Mouse (Mus musculus): ENCODE results near the gene Lag3.
A peak's percentile ranks its signal among the peaks of the same experiment; 100 is the strongest.

Gene Lag3

GRCm38 (mm10) chr6:124919695-124920317 lies 8.3 kb upstream of the Lag3 start, which contains the start of gene Ptms:
TSS of gene Ptms (minus strand) at chr6:124920103.
- DNase-seq, result peak; percentile 95 to 99

- DNase-seq, result no peak
These were observed 7.6 kb upstream of the Lag3 start for GRCm38 (mm10) chr6:124918890-124919627.

- no peak for DNase-seq
These were observed 6.8 kb upstream of the Lag3 start for GRCm38 (mm10) chr6:124918331-124918690.

GRCm38 (mm10) chr6:124917518-124918330 lies 6.2 kb upstream of the Lag3 start:
- DNase-seq, result peak; percentile 92 to 96

GRCm38 (mm10) chr6:124916695-124917517 lies 5.4 kb upstream of the Lag3 start:
- peak; percentile 85 to 90 for DNase-seq

GRCm38 (mm10) chr6:124915942-124916694 lies 4.6 kb upstream of the Lag3 start:
- DNase-seq, result peak; percentile 75 to 83

- DNase-seq, result peak; percentile 65 to 67
These were observed 3.8 kb upstream of the Lag3 start for GRCm38 (mm10) chr6:124915160-124915941.

- DNase-seq, result no peak
These were observed 3.0 kb upstream of the Lag3 start for GRCm38 (mm10) chr6:124914511-124914910.

- peak; percentile 71 for DNase-seq
These were observed 2.3 kb upstream of the Lag3 start for GRCm38 (mm10) chr6:124913721-124914285.

GRCm38 (mm10) chr6:124913214-124913613 lies 1.7 kb upstream of the Lag3 start:
- DNase-seq, result no peak

GRCm38 (mm10) chr6:124910032-124910431 lies 1.5 kb downstream of the Lag3 start:
- DNase-seq, result no peak

- DNase-seq, result no peak
These were observed 3.7 kb downstream of the Lag3 start for GRCm38 (mm10) chr6:124907767-124908166.

GRCm38 (mm10) chr6:124904991-124905860 lies 6.3 kb downstream of the Lag3 start:
- DNase-seq, result no peak

- peak; percentile 80 to 86 for DNase-seq
These were observed 7.1 kb downstream of the Lag3 start for GRCm38 (mm10) chr6:124904161-124904981.

- DNase-seq, result peak; percentile 94 to 98
These were observed 7.8 kb downstream of the Lag3 start for GRCm38 (mm10) chr6:124903580-124904151.

- no peak for DNase-seq
These were observed 9.7 kb downstream of the Lag3 start for GRCm38 (mm10) chr6:124901851-124902250.

GRCm38 (mm10) chr6:124900801-124901480 lies 10.6 kb downstream of the Lag3 start:
- DNase-seq, result no peak
